Mouse (Mus musculus): ENCODE data around the gene Snw1.

- TF ChIP-seq MAFK (IDR thresholded peaks at IDR 0.05; ENCODE audit: insufficient read depth, low read depth, low read length) (no peak), HCFC1 (IDR thresholded peaks at IDR 0.05; ENCODE audit: borderline replicate concordance, insufficient read depth, low read length) (no peak)
These were observed 2.7 kb upstream of the Snw1 start for GRCm38 (mm10) chr12:87474756-87475155.

All from ES-E14 (cell line).